Mouse (Mus musculus): Measurements from ENCODE around the gene Gpr27. TPM values are rescaled to one million over a fixed set of nuclear protein-coding genes. Genes with fewer than 3 reads are reported as not detected.
A peak's percentile ranks its signal among the peaks of the same experiment; 100 is the strongest.

Gene Gpr27
- 2.0 and 2.3 TPM in 2 replicates for polyA plus RNA-seq (2015; fragmentation: Nextera tagmentation; extraction: Ambion mirVana)

DNA sequence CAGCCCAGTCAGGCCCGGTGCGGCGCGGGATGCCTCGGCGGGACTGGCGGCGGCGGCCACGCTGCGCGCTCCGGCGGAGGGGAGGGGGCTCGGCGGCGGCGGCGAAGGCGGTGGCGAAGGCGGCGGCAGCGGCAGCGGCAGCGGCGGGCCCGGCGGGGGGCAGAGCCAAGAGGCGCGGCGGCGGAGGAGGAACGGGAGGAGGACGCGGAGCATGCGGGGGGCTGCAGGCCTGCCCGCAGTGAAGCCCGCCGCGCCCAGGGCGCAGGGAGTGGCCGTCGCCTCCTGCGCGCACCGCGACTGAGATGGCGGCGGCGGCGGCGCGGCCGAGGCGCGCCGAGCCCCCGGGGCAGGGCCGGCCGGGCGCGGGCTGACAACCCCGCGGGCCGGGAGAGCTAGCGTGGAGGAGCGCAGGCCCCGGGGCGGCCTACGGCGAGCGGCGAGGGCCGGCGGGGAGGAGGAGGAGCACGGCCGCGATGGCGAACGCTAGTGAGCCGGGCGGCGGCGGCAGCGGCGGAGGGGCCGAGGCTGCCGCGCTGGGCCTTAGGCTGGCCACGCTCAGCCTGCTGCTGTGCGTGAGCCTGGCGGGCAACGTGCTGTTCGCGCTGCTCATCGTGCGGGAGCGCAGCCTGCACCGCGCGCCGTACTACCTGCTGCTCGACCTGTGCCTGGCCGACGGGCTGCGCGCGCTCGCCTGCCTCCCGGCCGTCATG, at the start of gene Gpr27:
Gene Gpr27, plus strand, starts transcription at position 474 of the 710 bp plus-strand sequence.
- peak within 1 kb of the TSS; percentile 54 for H3K9ac ChIP-seq (replicated peaks; ENCODE audit: low read depth)
- WGBS, result 0% methylated on average over 34 of the region's 112 CpGs
- peaks cover 13% of the 10 kb centered on the region; the same call in 1 of the 2 replicates for H3K27me3 ChIP-seq (replicated peaks; ENCODE audit: insufficient read depth, low read length)
- H3K4me2 ChIP-seq (replicated peaks; ENCODE audit: low read depth, low read length), result peak within 1 kb of the TSS; percentile 97
- ATAC-seq (peak; percentile 70), DNase-seq (ENCODE audit: low spot score) (peak; percentile 33)
- peaks cover 7% of the 10 kb centered on the region; the same call in 1 of the 2 replicates for H3K4me1 ChIP-seq (ENCODE audit: insufficient read depth, low read depth, low read length)
- no peak within 1 kb of the TSS for H3K27ac ChIP-seq (ENCODE audit: low read length)
- H3K36me3 ChIP-seq (ENCODE audit: insufficient read depth, low read length), result no peaks in the 10 kb centered on the region
- peak within 1 kb of the TSS; percentile 67 for H3K4me3 ChIP-seq (ENCODE audit: low read depth, low read length)
- H3K9me3 ChIP-seq (ENCODE audit: low read length), result no peaks in the 10 kb centered on the region
- TF ChIP-seq CTCF (IDR thresholded peaks at IDR 0.05) (no peak), EP300 (IDR thresholded peaks at IDR 0.05) (no peak)

- Histone ChIP-seq H3K4me1 (ENCODE audit: insufficient read depth, low read depth, low read length) (peaks cover 3% of the 10 kb centered on the region; the same call in 1 of the 2 replicates), H3K27ac (ENCODE audit: low read length) (peak overlapping the region; percentile 11; the same call in 1 of the 2 replicates), H3K9ac (replicated peaks; ENCODE audit: low read depth) (no peak overlapping the region), H3K36me3 (ENCODE audit: insufficient read depth, low read length) (peaks cover 7% of the 10 kb centered on the region; the same call in 1 of the 2 replicates), H3K27me3 (replicated peaks; ENCODE audit: insufficient read depth, low read length) (no peaks in the 10 kb centered on the region), H3K4me2 (replicated peaks; ENCODE audit: low read depth, low read length) (no peak overlapping the region), H3K4me3 (ENCODE audit: low read depth, low read length) (no peak overlapping the region), H3K9me3 (ENCODE audit: low read length) (no peaks in the 10 kb centered on the region)
- WGBS, result 28% methylated on average over 10 of the region's 10 CpGs
- TF ChIP-seq CTCF (IDR thresholded peaks at IDR 0.05) (no peak), EP300 (IDR thresholded peaks at IDR 0.05) (0 out of 2 replicates have a peak, but pooled peaks have one; percentile 38)
- peak; percentile 79 for DNase-seq (ENCODE audit: low spot score)
- peak; percentile 78 for ATAC-seq
Observed at GRCm38 (mm10) chr6:99643439-99644199, 48.9 kb upstream of the Gpr27 start.

- ATAC-seq, result 0 out of 2 replicates have a peak, but pooled peaks have one; percentile 2
- Histone ChIP-seq H3K27me3 (replicated peaks; ENCODE audit: insufficient read depth, low read length) (no peaks in the 10 kb centered on the region), H3K4me3 (ENCODE audit: low read depth, low read length) (no peak overlapping the region), H3K27ac (ENCODE audit: low read length) (peak overlapping the region; percentile 11; the same call in 1 of the 2 replicates), H3K9ac (replicated peaks; ENCODE audit: low read depth) (no peak overlapping the region), H3K4me1 (ENCODE audit: insufficient read depth, low read depth, low read length) (peaks cover 3% of the 10 kb centered on the region; the same call in 1 of the 2 replicates), H3K9me3 (ENCODE audit: low read length) (no peaks in the 10 kb centered on the region), H3K4me2 (replicated peaks; ENCODE audit: low read depth, low read length) (no peak overlapping the region), H3K36me3 (ENCODE audit: insufficient read depth, low read length) (peaks cover 3% of the 10 kb centered on the region; the same call in 1 of the 2 replicates)
- WGBS, result 54% methylated on average over 5 of the region's 5 CpGs
- no peak for DNase-seq (ENCODE audit: low spot score)
- no peak for TF ChIP-seq CTCF (IDR thresholded peaks at IDR 0.05)
Observed at GRCm38 (mm10) chr6:99644386-99644785, 48.1 kb upstream of the Gpr27 start.

DNA sequence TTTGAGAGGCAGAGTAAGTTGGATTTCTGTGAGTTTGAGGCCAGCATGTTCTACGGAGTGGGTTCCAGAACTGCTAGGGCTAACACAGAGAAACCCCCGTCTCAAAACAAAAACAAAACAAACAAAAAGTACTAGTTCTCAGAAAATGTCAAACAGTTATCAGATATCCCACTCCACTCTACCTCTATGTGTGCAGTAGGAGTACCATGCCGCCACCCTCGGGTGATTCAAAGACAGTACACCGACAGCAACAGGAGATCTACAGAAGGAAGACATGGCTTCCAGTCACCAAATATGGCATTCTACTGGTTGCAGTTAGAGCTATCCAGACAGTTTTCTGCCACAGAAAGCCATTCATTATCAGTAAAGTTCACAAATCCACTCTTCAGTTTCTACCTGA, 47.6 kb upstream of the Gpr27 start:
- Histone ChIP-seq H3K4me2 (replicated peaks; ENCODE audit: low read depth, low read length) (no peak overlapping the region), H3K9me3 (ENCODE audit: low read length) (no peaks in the 10 kb centered on the region), H3K27me3 (replicated peaks; ENCODE audit: insufficient read depth, low read length) (no peaks in the 10 kb centered on the region), H3K4me3 (ENCODE audit: low read depth, low read length) (no peak overlapping the region), H3K9ac (replicated peaks; ENCODE audit: low read depth) (no peak overlapping the region), H3K27ac (ENCODE audit: low read length) (no peak overlapping the region), H3K4me1 (ENCODE audit: insufficient read depth, low read depth, low read length) (peaks cover 3% of the 10 kb centered on the region; the same call in 1 of the 2 replicates), H3K36me3 (ENCODE audit: insufficient read depth, low read length) (no peaks in the 10 kb centered on the region)
- WGBS, result 67% methylated on average over 5 of the region's 5 CpGs
- DNase-seq (ENCODE audit: low spot score) (no peak), ATAC-seq (no peak)
- TF ChIP-seq EP300 (IDR thresholded peaks at IDR 0.05) (no peak), CTCF (IDR thresholded peaks at IDR 0.05) (peak; percentile 39)

GRCm38 (mm10) chr6:99646344-99646743, 46.1 kb upstream of the Gpr27 start:
- H3K4me2 ChIP-seq (replicated peaks; ENCODE audit: low read depth, low read length), result peak overlapping the region; percentile 3; the same call in 1 of the 2 replicates
- no peaks in the 10 kb centered on the region for H3K9me3 ChIP-seq (ENCODE audit: low read length)
- peaks cover 3% of the 10 kb centered on the region; the same call in 1 of the 2 replicates for H3K4me1 ChIP-seq (ENCODE audit: insufficient read depth, low read depth, low read length)
- no peaks in the 10 kb centered on the region for H3K36me3 ChIP-seq (ENCODE audit: insufficient read depth, low read length)
- H3K9ac ChIP-seq (replicated peaks; ENCODE audit: low read depth), result no peak overlapping the region
- H3K4me3 ChIP-seq (ENCODE audit: low read depth, low read length), result no peak overlapping the region
- 23% methylated on average over 10 of the region's 10 CpGs for WGBS
- TF ChIP-seq CTCF (IDR thresholded peaks at IDR 0.05) (no peak), EP300 (IDR thresholded peaks at IDR 0.05) (no peak)
- DNase-seq (ENCODE audit: low spot score), result no peak
- no peaks in the 10 kb centered on the region for H3K27me3 ChIP-seq (replicated peaks; ENCODE audit: insufficient read depth, low read length)
- no peak for ATAC-seq
- H3K27ac ChIP-seq (ENCODE audit: low read length), result no peak overlapping the region

- peak; percentile 50 for ATAC-seq
- DNase-seq (ENCODE audit: low spot score), result peak; percentile 54
- 49% methylated on average over 2 of the region's 2 CpGs for WGBS
Observed at GRCm38 (mm10) chr6:99649307-99649706, 43.2 kb upstream of the Gpr27 start.

More at GRCm38 (mm10) chr6:99649307-99649706, 43.2 kb upstream of the Gpr27 start:
- Histone ChIP-seq H3K36me3 (ENCODE audit: insufficient read depth, low read length) (no peaks in the 10 kb centered on the region), H3K4me2 (replicated peaks; ENCODE audit: low read depth, low read length) (no peak overlapping the region), H3K27ac (ENCODE audit: low read length) (no peak overlapping the region), H3K27me3 (replicated peaks; ENCODE audit: insufficient read depth, low read length) (no peaks in the 10 kb centered on the region), H3K4me3 (ENCODE audit: low read depth, low read length) (no peak overlapping the region), H3K9me3 (ENCODE audit: low read length) (no peaks in the 10 kb centered on the region), H3K4me1 (ENCODE audit: insufficient read depth, low read depth, low read length) (peaks cover 1% of the 10 kb centered on the region; the same call in 1 of the 2 replicates), H3K9ac (replicated peaks; ENCODE audit: low read depth) (no peak overlapping the region)
- TF ChIP-seq EP300 (IDR thresholded peaks at IDR 0.05) (no peak), CTCF (IDR thresholded peaks at IDR 0.05) (no peak)

Data from lung, postnatal 0 days (tissue).